Mouse (Mus musculus) heart, postnatal 25 days (tissue): Measurements from ENCODE around the gene Glg1. TPM values are rescaled to one million over a fixed set of nuclear protein-coding genes. Genes with fewer than 3 reads are reported as not detected.
A peak's percentile ranks its signal among the peaks of the same experiment; 100 is the strongest.
"Not testable (repeated sequence)": the region's sequence is repeated elsewhere in the genome, so short reads cannot be mapped to it uniquely, and the experiment has no call there.

ENCODE experiments used
- DNase-seq: peaks from one replicate; pipeline ENCODE4 v3.0.0; 2022; ENCODE audit warnings: low spot score
- intact Hi-C: fragments of 180-260 bp; cut with DNase I; formaldehyde crosslinking; loops from one replicate; pipeline ENCODE4 v1.15.1; 2025
- microRNA-seq: library from miRNA; unstranded; fragments of <30 nt; microRNA quantifications from one replicate; pipeline ENCODE4 v1.2.0, GENCODE M21; 2022
- total RNA-seq, 2 experiments: library from RNA; stranded (reverse); gene quantifications; 2 replicates each; pipeline ENCODE4 v1.2.3; 2021

Glg1 gene
- total RNA-seq, 2 experiments from 2014 or later, result 96.0 to 105 TPM

DNA sequence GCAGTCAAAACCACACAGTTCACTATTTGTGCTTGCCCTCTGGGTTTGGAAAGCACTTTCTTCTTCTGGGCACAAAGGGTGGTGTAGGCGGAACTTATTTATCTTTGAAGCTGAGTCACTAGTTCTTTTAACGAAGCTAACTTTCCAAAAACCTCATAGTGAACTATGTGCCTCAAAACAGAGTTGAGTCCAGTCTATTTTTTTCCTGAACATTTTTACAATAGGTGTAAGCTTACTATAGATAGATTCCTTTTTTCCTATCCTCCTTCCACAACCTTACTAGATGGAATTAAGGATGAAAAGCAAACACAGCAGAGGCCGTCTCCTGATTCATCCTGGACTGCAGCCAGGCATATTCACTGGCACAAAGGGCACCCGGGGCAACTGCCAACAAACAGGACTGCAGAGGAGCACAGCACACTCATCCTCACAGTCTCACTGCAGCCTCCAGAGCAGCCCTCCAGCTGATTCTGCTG lies 73.5 kb downstream of the Glg1 start:
- peak; percentile 8 for DNase-seq
- intact Hi-C loops, result no loop called here

DNA sequence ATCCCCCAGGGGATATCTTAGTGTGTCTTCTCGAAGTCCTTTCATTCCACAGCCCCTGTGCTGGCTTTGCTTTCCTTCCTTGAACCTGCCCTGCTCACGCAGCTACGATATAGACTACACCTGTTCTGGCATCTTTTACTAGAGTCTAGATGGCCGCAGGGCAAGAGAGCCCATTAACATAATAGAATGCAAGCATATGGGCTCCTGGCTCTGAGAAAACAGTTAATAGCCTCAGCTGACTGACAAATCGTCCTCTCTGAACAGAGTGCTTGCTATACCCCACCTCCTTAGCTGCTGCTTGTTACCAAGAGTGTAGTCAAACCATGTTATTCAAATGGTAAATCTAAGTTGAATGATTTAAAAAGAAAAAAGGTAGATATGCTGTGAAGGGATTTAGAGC lies 87.4 kb downstream of the Glg1 start:
- intact Hi-C loops, result no loop called here
- no peak for DNase-seq

DNA sequence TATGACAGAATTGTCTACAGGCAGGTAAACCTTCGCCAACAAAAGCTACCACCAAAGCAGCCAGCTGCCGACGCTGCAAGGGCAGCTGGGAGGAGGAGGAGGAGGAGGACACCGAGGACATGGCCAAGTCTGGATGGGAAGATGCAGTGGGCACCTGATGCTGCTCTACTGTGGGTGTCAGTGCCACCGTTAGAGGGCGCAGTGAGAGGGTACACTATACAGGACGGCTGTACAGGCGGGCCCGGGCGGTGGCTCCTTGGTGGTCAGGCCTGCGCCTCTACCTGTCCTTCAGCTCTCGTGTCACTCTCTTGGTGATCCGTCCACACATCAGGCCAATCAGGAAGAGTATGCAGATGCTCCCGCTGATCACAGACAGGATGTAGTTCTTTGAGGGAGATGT lies 101.4 kb downstream of the Glg1 start:
- intact Hi-C loops, result no loop called here
- DNase-seq, result no peak

DNA sequence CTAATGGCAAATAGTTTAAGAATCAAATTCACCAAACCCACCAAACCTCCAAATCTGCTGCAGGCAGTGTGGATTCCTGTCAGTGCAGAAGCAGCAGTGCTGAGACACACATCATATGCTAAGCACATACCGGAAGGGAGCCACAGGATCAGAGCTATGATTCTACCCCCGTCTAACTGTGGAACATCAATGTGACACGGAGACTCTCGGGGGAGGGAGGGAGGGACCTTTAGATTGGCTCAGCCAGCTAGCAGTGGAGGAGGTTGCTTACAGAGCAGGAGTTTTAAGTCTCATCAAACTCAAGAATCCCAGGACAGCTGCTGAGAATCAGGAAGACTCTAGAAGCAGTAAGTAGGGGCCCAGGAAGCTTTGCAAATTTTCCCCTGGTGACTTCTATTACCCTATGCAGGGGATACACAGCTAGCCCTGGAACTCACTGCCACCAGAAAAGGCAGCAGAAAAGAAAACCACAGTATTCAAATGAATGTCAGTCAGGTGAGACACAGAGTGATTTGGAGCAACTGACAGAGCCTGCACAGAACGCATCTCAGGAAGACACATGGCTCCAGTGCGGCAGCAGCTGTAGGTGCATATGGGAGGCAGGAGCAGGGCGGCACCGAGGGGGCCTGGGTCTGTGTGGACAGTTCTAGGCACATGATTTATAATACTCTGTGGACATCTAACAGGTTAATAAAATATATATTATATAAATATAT lies 103.1 kb downstream of the Glg1 start:
- intact Hi-C loops, result no loop called here

DNA sequence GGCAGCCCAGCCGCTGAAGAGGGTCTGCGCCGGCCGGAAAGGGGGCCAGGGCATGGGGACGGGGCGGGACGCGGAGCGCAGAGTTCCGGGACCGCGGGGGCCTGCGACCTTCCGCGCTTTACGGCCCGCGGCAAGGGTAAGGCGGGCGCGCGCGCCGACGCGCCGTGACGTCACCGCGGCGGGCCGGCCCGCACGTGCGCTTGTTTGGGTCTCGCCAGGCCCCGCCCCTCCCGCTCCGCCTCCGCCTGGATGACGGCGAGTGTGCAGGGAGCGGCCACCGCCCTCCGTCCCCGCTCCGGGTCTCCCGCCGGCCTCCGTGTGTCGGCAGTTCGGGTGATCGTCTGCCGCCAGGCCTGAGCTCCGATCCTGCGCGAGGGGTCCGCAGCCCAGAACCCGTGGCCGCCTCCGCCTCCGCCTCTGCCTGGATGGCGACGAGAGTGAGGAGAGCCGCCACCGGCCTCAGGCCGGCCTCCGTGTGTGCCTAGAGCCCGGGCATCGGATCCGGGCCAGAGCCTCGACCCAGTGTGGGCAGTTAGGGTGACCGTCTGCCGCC lies 113.5 kb downstream of the Glg1 start:
- intact Hi-C loops, result loop anchor here (2.0 kb wide), 1 partner anchor 49 kb away; no protein-coding TSS in a partner anchor
- DNase-seq, result peak; percentile 88

More for the DNA sequence above, 103.1 kb downstream of the Glg1 start:
- DNase-seq, result no peak

DNA sequence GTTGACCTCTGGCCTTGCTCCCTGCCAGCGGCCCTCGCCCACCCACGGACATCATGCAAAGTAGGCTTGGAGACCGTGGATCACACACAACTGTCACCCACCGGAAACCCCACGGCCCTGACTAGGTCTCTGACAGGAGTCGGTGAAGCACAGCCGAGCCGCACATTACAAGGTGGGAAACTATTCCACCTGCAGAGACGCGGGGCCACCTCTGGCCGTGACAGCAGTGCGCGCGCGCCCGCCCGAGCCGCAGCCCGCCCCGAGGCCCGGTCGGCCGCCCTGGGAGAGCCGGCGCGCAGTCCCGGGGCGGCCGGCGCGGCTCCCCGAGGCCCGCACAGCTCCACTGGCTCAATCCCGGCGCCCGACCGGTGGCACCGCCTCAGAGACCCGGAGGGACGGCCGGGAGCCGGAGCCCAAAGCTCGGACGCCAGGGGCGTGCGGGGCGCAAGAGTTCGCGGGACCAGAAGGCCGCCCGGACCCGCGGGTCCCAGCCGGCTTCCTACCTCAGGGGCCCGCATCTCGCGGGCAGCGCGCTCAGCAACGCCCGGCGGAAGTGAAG lies 114.0 kb downstream of the Glg1 start:
- intact Hi-C loops, result loop anchor here (2.0 to 5.0 kb wide), 2 partner anchors 48 to 112 kb away; partner anchors contain the start of gene Glg1
- not testable (repeated sequence) for DNase-seq

DNA sequence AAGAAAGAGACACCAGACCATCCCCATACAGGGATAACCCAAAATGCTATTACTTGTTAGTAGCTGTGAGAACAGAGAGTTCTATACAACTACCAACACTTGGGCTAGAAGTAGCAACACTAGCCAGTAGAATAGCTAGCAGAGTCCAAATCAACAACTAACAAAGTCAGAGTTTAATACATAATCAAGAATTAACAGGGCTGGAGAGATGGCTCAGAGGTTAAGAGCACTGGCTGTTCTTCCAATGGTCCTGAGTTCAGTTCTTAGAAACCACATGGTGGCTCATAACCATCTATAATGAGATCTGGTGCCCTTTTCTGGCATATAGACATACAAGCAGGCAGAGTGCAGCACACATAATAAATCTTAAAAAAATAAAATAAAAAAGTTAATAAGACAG lies 116.5 kb downstream of the Glg1 start:
- intact Hi-C loops, result loop anchor here (5.0 kb wide), 1 partner anchor 115 kb away; the partner anchor contains the start of gene Glg1
- DNase-seq, result no peak

DNA sequence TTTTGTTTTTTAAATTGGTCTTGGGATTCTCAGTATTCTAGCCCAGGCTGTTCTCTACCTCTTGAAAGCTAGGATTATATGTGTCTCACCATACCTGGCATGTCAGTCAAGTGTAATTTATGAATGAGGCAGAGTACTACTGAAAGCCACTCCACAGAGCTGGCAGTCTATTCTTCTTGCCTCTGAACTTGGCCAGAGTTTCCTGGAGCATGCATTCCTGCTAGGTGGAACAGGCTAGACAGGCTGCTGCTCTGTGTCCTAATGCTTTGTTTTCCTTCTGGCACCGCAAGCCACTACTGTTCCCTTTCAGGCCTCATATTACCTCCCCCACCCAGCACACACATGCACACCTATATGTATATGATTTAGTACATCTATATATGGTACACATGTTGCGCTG lies 128.3 kb downstream of the Glg1 start:
- DNase-seq, result no peak
- intact Hi-C loops, result no loop called here

DNA sequence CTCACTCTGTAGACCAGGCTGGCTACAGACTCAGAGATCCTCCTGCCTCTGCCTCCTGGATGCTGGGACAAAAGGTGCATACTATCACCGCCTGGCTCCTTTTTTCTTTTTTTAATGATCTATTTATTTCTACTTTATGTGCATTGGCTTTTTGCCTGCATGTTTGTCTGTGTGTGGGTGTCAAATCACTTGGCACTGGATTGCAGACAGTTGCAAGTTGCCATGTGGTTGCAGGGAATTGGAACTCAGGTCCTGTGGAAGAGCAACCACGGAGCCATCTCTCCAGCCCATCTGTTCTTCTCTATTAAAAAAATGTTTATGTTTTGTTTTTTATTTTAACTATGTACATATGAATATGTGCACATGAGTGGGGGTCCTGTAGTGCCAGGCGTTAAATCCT lies 139.5 kb downstream of the Glg1 start:
- DNase-seq, result no peak
- intact Hi-C loops, result no loop called here

DNA sequence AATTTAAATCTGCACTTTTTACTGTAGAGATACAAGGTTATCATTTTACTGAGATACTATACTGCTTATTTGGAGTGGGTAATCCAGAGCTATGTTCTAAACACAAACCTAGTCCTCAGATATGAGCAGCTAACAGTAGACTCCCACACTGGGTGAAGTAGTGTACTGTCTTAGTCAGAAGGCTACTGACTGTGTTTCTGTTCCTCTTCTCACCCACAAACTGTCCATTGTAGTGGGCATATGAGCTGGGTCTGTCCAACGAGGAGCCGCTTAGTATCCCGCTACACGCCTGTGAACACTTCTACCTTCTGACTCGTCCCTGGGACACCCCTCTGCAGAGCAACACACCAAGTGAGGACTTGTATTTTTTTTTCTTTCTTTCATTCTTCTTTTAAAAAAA lies 144.1 kb downstream of the Glg1 start:
- DNase-seq, result no peak
- intact Hi-C loops, result no loop called here

Small RNA genes lying within 50 kb of the gene (microRNA-seq; reads per million reads assigned to microRNA genes)
- gene Gm23193, result not detected

Other genes with a start within 250 kb of the Glg1 start
- gene Ddx19b, start 227.5 kb downstream of the Glg1 start, total RNA-seq, result 10 to 100 TPM; 10.7 to 11.0 TPM
- gene Aars, start 226.1 kb downstream of the Glg1 start, total RNA-seq, result 10 to 100 TPM; 31.4 to 34.5 TPM
- gene Exosc6, start 202.9 kb downstream of the Glg1 start, total RNA-seq, result not detected
- under 1 TPM; 0.75 to 0.94 TPM for gene Clec18a, start 166.8 kb downstream of the Glg1 start, total RNA-seq
- gene Pdpr, start 164.6 kb downstream of the Glg1 start, total RNA-seq, result 10 to 100 TPM; 92.4 to 93.0 TPM
- 10 to 100 TPM; 16.7 to 17.9 TPM for gene Rfwd3, start 41.0 kb upstream of the Glg1 start, total RNA-seq
- gene Mlkl, start 79.0 kb upstream of the Glg1 start, total RNA-seq, result 1 to 10 TPM; 2.8 TPM
- gene Fa2h, start 134.6 kb upstream of the Glg1 start, total RNA-seq, result under 1 TPM in 1 of 2 experiments, not detected in 1; 0.22 TPM